Mouse (Mus musculus): ENCODE measurements around the gene Chst10. TPM values are rescaled to one million over a fixed set of nuclear protein-coding genes. Genes with fewer than 3 reads are reported as not detected.

Gene Chst10
- polyA plus RNA-seq, 1 experiment from 2014 or later: 1.3 TPM

DNA sequence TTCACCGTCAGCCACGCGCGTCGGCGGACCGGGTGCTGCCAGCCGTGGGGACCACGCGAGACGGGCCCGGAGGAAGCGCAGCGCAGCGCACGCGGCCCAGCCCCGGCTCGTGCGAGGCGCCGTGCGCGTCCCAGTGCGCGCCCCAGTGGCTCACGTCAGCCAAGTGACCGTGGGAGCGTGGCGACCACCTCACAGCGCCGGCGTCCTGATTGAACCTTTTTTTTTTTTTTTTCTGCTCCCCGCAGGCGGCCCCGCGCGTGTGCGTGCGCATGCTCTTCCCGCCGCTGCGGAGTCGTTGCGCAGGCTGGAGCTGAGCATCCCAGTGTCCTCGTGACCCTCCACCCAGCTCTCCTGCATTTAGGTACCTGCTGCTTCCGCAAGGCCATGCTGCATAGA, 61.5 kb downstream of the Chst10 start, which contains the start of gene Lonrf2:
TSS of gene Lonrf2 (minus strand) at position 235 of the 396 bp plus-strand sequence.
- WGBS: 1% methylated on average over 40 of the region's 47 CpGs
- peak within 1 kb of the TSS; percentile 63 for H3K9ac ChIP-seq (ENCODE audit: low read length)
- no peaks in the 10 kb centered on the region for H3K4me1 ChIP-seq (replicated peaks; ENCODE audit: control insufficient read depth, insufficient read depth)
- peaks cover 5% of the 10 kb centered on the region; the same call in 1 of the 2 replicates for H3K27me3 ChIP-seq (ENCODE audit: control insufficient read depth, insufficient read depth, low read length)
- peak; percentile 15 for DNase-seq (ENCODE audit: low spot score)
- peak; percentile 38; the same call in 1 of the 2 replicates for ATAC-seq (ENCODE audit: low FRiP score, low TSS enrichment)
- H3K36me3 ChIP-seq (ENCODE audit: control insufficient read depth, insufficient read depth, low read length): no peaks in the 10 kb centered on the region
- no peak within 1 kb of the TSS; the same call in 1 of the 2 replicates for H3K27ac ChIP-seq (replicated peaks)
- no peaks in the 10 kb centered on the region for H3K9me3 ChIP-seq (ENCODE audit: control insufficient read depth, low read length)
- TF ChIP-seq EP300 (optimal IDR thresholded peaks at IDR 0.05) (no peak), CTCF (IDR thresholded peaks at IDR 0.05; ENCODE audit: low read depth) (no peak)
- peak within 1 kb of the TSS; percentile 93 for H3K4me2 ChIP-seq (replicated peaks; ENCODE audit: low read depth)
- peak within 1 kb of the TSS; percentile 56 for H3K4me3 ChIP-seq (ENCODE audit: low read depth, low read length)

DNA sequence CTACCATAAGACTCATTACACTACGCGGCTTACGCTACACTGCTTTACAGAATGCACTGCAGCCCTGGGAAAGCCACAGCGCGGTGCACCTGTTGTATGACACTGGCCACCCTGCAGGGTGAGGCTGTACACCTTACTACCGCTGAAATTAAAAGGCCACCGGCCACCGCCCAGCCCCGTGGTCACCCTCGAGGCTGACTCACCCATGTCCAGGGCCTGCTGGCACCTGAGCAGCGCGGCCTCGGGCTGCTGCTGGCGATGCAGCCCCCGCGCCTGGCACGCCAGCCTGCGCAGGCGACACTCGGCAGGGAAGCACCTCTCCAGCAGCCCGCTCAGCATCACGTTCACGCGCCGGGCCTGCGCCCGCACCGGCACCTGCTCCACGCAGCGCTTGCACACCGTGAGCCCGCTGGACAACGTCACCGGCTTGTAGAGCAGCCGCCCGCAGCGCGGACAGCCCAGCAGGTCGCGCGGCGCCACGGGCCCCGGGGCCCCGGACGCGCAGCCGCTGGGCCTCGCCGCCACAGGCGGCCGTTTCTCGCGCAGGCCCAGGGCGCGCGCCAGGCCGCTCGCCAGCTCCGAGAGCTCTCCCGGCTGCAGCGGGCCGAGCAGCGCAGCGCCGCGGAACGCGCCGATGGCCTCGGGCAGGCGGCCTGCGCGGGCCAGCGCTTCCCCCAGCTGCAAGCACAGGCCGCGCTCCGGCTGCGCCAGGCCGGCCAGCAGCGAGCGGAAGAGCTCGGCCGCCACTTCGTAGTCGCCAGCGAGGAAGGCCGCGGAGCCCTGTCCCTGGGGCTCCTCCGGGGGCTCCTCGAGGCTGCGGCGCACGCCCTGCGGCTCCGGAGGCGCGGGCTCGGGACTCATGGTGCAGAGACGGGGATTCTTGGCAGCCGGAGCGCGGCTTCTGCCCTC, 62.1 kb downstream of the Chst10 start:
- ATAC-seq (ENCODE audit: low FRiP score, low TSS enrichment) (peak; percentile 59), DNase-seq (ENCODE audit: low spot score) (peak; percentile 29)
- no peaks in the 10 kb centered on the region for H3K4me1 ChIP-seq (replicated peaks; ENCODE audit: control insufficient read depth, insufficient read depth)
- 2% methylated on average over 90 of the region's 103 CpGs for WGBS
- H3K27ac ChIP-seq (replicated peaks): no peak overlapping the region; the same call in 1 of the 2 replicates
- H3K36me3 ChIP-seq (ENCODE audit: control insufficient read depth, insufficient read depth, low read length): no peaks in the 10 kb centered on the region
- no peaks in the 10 kb centered on the region for H3K9me3 ChIP-seq (ENCODE audit: control insufficient read depth, low read length)
- H3K9ac ChIP-seq (ENCODE audit: low read length): peak overlapping the region; percentile 63
- H3K27me3 ChIP-seq (ENCODE audit: control insufficient read depth, insufficient read depth, low read length): peaks cover 5% of the 10 kb centered on the region; the same call in 1 of the 2 replicates
- no peak for TF ChIP-seq EP300 (optimal IDR thresholded peaks at IDR 0.05)
- no peak for TF ChIP-seq CTCF (IDR thresholded peaks at IDR 0.05; ENCODE audit: low read depth)
- H3K4me3 ChIP-seq (ENCODE audit: low read depth, low read length): peak overlapping the region; percentile 56
- peak overlapping the region; percentile 93 for H3K4me2 ChIP-seq (replicated peaks; ENCODE audit: low read depth)

DNA sequence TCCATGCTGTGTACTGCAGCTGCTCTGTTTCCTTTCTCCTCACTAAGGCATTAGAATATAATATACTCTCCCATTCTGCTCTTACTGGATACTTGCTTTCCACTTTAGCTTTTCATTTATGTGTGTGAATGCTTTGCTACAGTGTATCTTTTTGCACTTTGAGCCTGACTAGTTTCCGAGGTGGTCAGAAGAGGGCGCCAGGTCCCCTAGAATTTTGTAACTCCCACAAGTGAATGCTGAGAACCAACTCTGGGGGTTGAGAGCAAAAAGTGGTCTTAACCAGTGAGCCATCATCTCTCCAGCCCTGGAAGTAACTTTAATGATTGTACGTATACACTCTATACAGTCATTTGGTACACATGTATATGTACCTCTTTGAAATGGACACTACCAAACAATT, 63.1 kb downstream of the Chst10 start:
- no peaks in the 10 kb centered on the region for H3K9me3 ChIP-seq (ENCODE audit: control insufficient read depth, low read length)
- no peak for ATAC-seq (ENCODE audit: low FRiP score, low TSS enrichment)
- WGBS: 42% methylated on average over 3 of the region's 3 CpGs

GRCm38 (mm10) chr1:38824926-38825325, 73.0 kb downstream of the Chst10 start:
- H3K27me3 ChIP-seq (ENCODE audit: control insufficient read depth, insufficient read depth, low read length): no peaks in the 10 kb centered on the region
- DNase-seq (ENCODE audit: low spot score): no peak
- TF ChIP-seq EP300 (optimal IDR thresholded peaks at IDR 0.05) (no peak), CTCF (IDR thresholded peaks at IDR 0.05; ENCODE audit: low read depth) (no peak)
- no peak for ATAC-seq (ENCODE audit: low FRiP score, low TSS enrichment)
- no peak overlapping the region for H3K4me3 ChIP-seq (ENCODE audit: low read depth, low read length)
- 73% methylated on average over 2 of the region's 2 CpGs for WGBS
- no peaks in the 10 kb centered on the region for H3K9me3 ChIP-seq (ENCODE audit: control insufficient read depth, low read length)
- H3K4me1 ChIP-seq (replicated peaks; ENCODE audit: control insufficient read depth, insufficient read depth): no peaks in the 10 kb centered on the region
- no peak overlapping the region for H3K9ac ChIP-seq (ENCODE audit: low read length)
- no peaks in the 10 kb centered on the region for H3K36me3 ChIP-seq (ENCODE audit: control insufficient read depth, insufficient read depth, low read length)
- no peak overlapping the region for H3K27ac ChIP-seq (replicated peaks)
- H3K4me2 ChIP-seq (replicated peaks; ENCODE audit: low read depth): no peak overlapping the region

More for the DNA sequence above, 63.1 kb downstream of the Chst10 start:
- peaks cover 5% of the 10 kb centered on the region; the same call in 1 of the 2 replicates for H3K27me3 ChIP-seq (ENCODE audit: control insufficient read depth, insufficient read depth, low read length)
- no peaks in the 10 kb centered on the region for H3K36me3 ChIP-seq (ENCODE audit: control insufficient read depth, insufficient read depth, low read length)
- H3K9ac ChIP-seq (ENCODE audit: low read length): no peak overlapping the region
- no peak overlapping the region for H3K27ac ChIP-seq (replicated peaks)
- no peak overlapping the region for H3K4me3 ChIP-seq (ENCODE audit: low read depth, low read length)
- no peaks in the 10 kb centered on the region for H3K4me1 ChIP-seq (replicated peaks; ENCODE audit: control insufficient read depth, insufficient read depth)
- TF ChIP-seq CTCF (IDR thresholded peaks at IDR 0.05; ENCODE audit: low read depth) (peak; percentile 64), EP300 (optimal IDR thresholded peaks at IDR 0.05) (no peak)
- DNase-seq (ENCODE audit: low spot score): no peak
- H3K4me2 ChIP-seq (replicated peaks; ENCODE audit: low read depth): no peak overlapping the region

DNA sequence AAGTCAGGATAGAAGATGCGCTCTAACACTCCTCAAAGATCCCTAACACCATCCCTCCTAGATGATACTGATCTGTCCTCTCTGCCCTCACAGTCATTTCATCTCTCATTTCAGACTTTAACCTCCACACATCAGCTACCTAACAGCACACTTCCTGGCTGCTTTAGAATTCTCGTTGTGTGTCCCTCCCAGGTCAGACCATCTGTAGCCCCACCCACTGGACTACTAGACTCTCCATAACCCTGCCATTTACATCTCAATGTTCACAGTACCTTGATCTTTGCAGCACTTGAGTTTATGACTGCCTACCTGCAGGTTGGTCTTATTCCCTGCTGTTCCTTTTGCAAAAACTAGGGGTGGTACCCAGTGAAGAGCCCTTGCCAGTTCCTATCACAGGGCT, 74.1 kb downstream of the Chst10 start:
- H3K27ac ChIP-seq (replicated peaks): no peak overlapping the region
- ATAC-seq (ENCODE audit: low FRiP score, low TSS enrichment) (no peak), DNase-seq (ENCODE audit: low spot score) (no peak)
- no peak overlapping the region for H3K4me3 ChIP-seq (ENCODE audit: low read depth, low read length)
- no peak overlapping the region for H3K4me2 ChIP-seq (replicated peaks; ENCODE audit: low read depth)
- H3K9ac ChIP-seq (ENCODE audit: low read length): no peak overlapping the region
- no peaks in the 10 kb centered on the region for H3K36me3 ChIP-seq (ENCODE audit: control insufficient read depth, insufficient read depth, low read length)
- TF ChIP-seq EP300 (optimal IDR thresholded peaks at IDR 0.05) (no peak), CTCF (IDR thresholded peaks at IDR 0.05; ENCODE audit: low read depth) (no peak)
- H3K4me1 ChIP-seq (replicated peaks; ENCODE audit: control insufficient read depth, insufficient read depth): no peaks in the 10 kb centered on the region
- H3K9me3 ChIP-seq (ENCODE audit: control insufficient read depth, low read length): no peaks in the 10 kb centered on the region
- WGBS: 63% methylated on average over 2 of the region's 2 CpGs
- no peaks in the 10 kb centered on the region for H3K27me3 ChIP-seq (ENCODE audit: control insufficient read depth, insufficient read depth, low read length)

GRCm38 (mm10) chr1:38819691-38820090, 78.3 kb downstream of the Chst10 start:
- Histone ChIP-seq H3K4me1 (replicated peaks; ENCODE audit: control insufficient read depth, insufficient read depth) (no peaks in the 10 kb centered on the region), H3K36me3 (ENCODE audit: control insufficient read depth, insufficient read depth, low read length) (no peaks in the 10 kb centered on the region), H3K9ac (ENCODE audit: low read length) (no peak overlapping the region), H3K4me3 (ENCODE audit: low read depth, low read length) (no peak overlapping the region), H3K27me3 (ENCODE audit: control insufficient read depth, insufficient read depth, low read length) (no peaks in the 10 kb centered on the region), H3K27ac (replicated peaks) (no peak overlapping the region), H3K4me2 (replicated peaks; ENCODE audit: low read depth) (no peak overlapping the region), H3K9me3 (ENCODE audit: control insufficient read depth, low read length) (no peaks in the 10 kb centered on the region)
- DNase-seq (ENCODE audit: low spot score) (no peak), ATAC-seq (ENCODE audit: low FRiP score, low TSS enrichment) (no peak)
- TF ChIP-seq EP300 (optimal IDR thresholded peaks at IDR 0.05) (no peak), CTCF (IDR thresholded peaks at IDR 0.05; ENCODE audit: low read depth) (no peak)
